Mouse (Mus musculus) layer of hippocampus, postnatal 14 days (tissue): ENCODE results near the gene Cdc6. TPM values are rescaled to one million over a fixed set of nuclear protein-coding genes. Genes with fewer than 3 reads are reported as not detected.
A peak's percentile ranks its signal among the peaks of the same experiment; 100 is the strongest.

ENCODE experiments used
- DNase-seq, 2 experiments: peaks; one replicate each; pipeline ENCODE4 v3.0.0; 2021 to 2022; ENCODE audit warnings: low spot score in 2 of 2, mixed read lengths in 1 of 2
- total RNA-seq, 2 experiments: library from RNA; stranded (reverse); gene quantifications; 2 replicates each; pipeline ENCODE4 v1.2.3; 2021

Gene Cdc6
- total RNA-seq, 2 experiments from 2014 or later, result 0.81 to 0.97 TPM

- DNase-seq, result no peak
These were observed 52.8 kb downstream of the Cdc6 start for GRCm38 (mm10) chr11:98960313-98960906.

- DNase-seq, result no peak
These were observed 53.5 kb downstream of the Cdc6 start for GRCm38 (mm10) chr11:98961051-98961592.

GRCm38 (mm10) chr11:98961766-98962165 is 54.2 kb downstream of the Cdc6 start:
- DNase-seq, result no peak

GRCm38 (mm10) chr11:98962421-98963095 is 55.0 kb downstream of the Cdc6 start:
- no peak for DNase-seq

GRCm38 (mm10) chr11:98963191-98964021 is 55.8 kb downstream of the Cdc6 start:
- peak in 1 of 2 experiments; percentile 70 for DNase-seq

GRCm38 (mm10) chr11:98964201-98964615 is 56.6 kb downstream of the Cdc6 start:
- no peak for DNase-seq

- no peak for DNase-seq
These were observed 57.2 kb downstream of the Cdc6 start for GRCm38 (mm10) chr11:98964616-98965415.

- no peak for DNase-seq
These were observed 57.9 kb downstream of the Cdc6 start for GRCm38 (mm10) chr11:98965416-98966077.

GRCm38 (mm10) chr11:98966499-98967141 is 59.0 kb downstream of the Cdc6 start:
- peak; percentile 82 to 83 for DNase-seq

- DNase-seq, result no peak
These were observed 60.5 kb downstream of the Cdc6 start for GRCm38 (mm10) chr11:98968079-98968478.

- DNase-seq, result no peak
These were observed 61.3 kb downstream of the Cdc6 start for GRCm38 (mm10) chr11:98968716-98969495.

- DNase-seq, result peak; percentile 83 to 90
These were observed 61.9 kb downstream of the Cdc6 start for GRCm38 (mm10) chr11:98969496-98969927.

GRCm38 (mm10) chr11:98970191-98970925 is 62.8 kb downstream of the Cdc6 start:
- DNase-seq, result no peak

- DNase-seq, result peak in 1 of 2 experiments; percentile 70
These were observed 63.9 kb downstream of the Cdc6 start for GRCm38 (mm10) chr11:98971316-98972031.

- DNase-seq, result peak; percentile 82 to 83
These were observed 64.6 kb downstream of the Cdc6 start for GRCm38 (mm10) chr11:98972215-98972614.

GRCm38 (mm10) chr11:98972801-98973360 is 65.3 kb downstream of the Cdc6 start:
- no peak for DNase-seq
